Mouse (Mus musculus) MEL (cell line): ENCODE data around the gene Pcnx2. TPM values are rescaled to one million over a fixed set of nuclear protein-coding genes. Genes with fewer than 3 reads are reported as not detected.

Source experiments
- DNase-seq: peaks from one replicate; pipeline ENCODE4 v3.0.0; 2011; ENCODE audit warnings: low read depth, low spot score
- H3K27ac ChIP-seq: 2 replicates; pipeline ENCODE4 v1.5.1; 2012; ENCODE audit warnings: low read depth, mild to moderate bottlenecking, control low read depth, low read length, moderate library complexity; ENCODE audit not compliant: control insufficient read depth
- H3K27me3 ChIP-seq, 2 experiments: fragments of 150-350 bp in 1 of 2; sonication (generic) in 1 of 2; 2 replicates each; pipeline ENCODE4 v1.6.1; 2012; ENCODE audit warnings: low read length in 2 of 2, mild to moderate bottlenecking in 2 of 2, improper control_type of control experiment in 1 of 2, moderate library complexity in 1 of 2; ENCODE audit not compliant: insufficient read depth in 2 of 2, control insufficient read depth in 1 of 2
- H3K36me3 ChIP-seq, 2 experiments: 2 replicates each; pipeline ENCODE4 v1.6.1; 2012 to 2014; ENCODE audit warnings: low read length in 2 of 2, improper control_type of control experiment in 1 of 2, inconsistent platforms in 1 of 2, mild to moderate bottlenecking in 1 of 2; ENCODE audit not compliant: insufficient read depth in 2 of 2, control insufficient read depth in 1 of 2
- H3K4me1 ChIP-seq, 2 experiments: fragments of 150-350 bp in 1 of 2; sonication (generic) in 1 of 2; 2 replicates each; pipeline ENCODE4 v1.6.1; 2012; ENCODE audit warnings: low read length in 2 of 2, improper control_type of control experiment in 1 of 2, mild to moderate bottlenecking in 1 of 2; ENCODE audit not compliant: insufficient read depth in 2 of 2, control insufficient read depth in 1 of 2
- H3K4me3 ChIP-seq, 2 experiments: fragments of 150-350 bp in 1 of 2; sonication (generic) in 1 of 2; 2 replicates each; pipeline ENCODE4 v1.5.1; 2012; ENCODE audit warnings: low read depth in 2 of 2, low read length in 2 of 2, mild to moderate bottlenecking in 2 of 2, moderate library complexity in 2 of 2, control low read depth in 1 of 2, improper control_type of control experiment in 1 of 2; ENCODE audit not compliant: control insufficient read depth in 1 of 2, insufficient read depth in 1 of 2
- H3K79me2 ChIP-seq: 2 replicates; pipeline ENCODE4 v1.6.1; 2012; ENCODE audit warnings: mild to moderate bottlenecking, low read length, moderate library complexity; ENCODE audit not compliant: control insufficient read depth, poor library complexity, insufficient read depth
- H3K9ac ChIP-seq: 2 replicates; pipeline ENCODE4 v1.6.1; 2012; ENCODE audit warnings: low read depth, mild to moderate bottlenecking, control low read depth, low read length, moderate library complexity; ENCODE audit not compliant: control insufficient read depth, poor library complexity, severe bottlenecking
- H3K9me3 ChIP-seq: fragments of 150-350 bp; sonication (generic); replicated peaks from 2 replicates; pipeline ENCODE4 v1.6.1; 2012; ENCODE audit warnings: mild to moderate bottlenecking, low read length, improper control_type of control experiment, moderate library complexity; ENCODE audit not compliant: insufficient read depth
- BHLHE40 ChIP-seq: IDR thresholded peaks from 2 replicates; pipeline ENCODE4 v1.6.1; 2012; ENCODE audit warnings: low read depth, mild to moderate bottlenecking, inconsistent platforms, low read length, improper control_type of control experiment, borderline replicate concordance
- CHD2 ChIP-seq: IDR thresholded peaks from 2 replicates; pipeline ENCODE4 v1.6.1; 2011; ENCODE audit warnings: low read length, improper control_type of control experiment
- ETS1 ChIP-seq: IDR thresholded peaks from 2 replicates; pipeline ENCODE4 v1.6.1; 2012; ENCODE audit warnings: low read depth, mild to moderate bottlenecking, inconsistent platforms, low read length, improper control_type of control experiment, moderate library complexity
- GABPA ChIP-seq: IDR thresholded peaks from 2 replicates; pipeline ENCODE4 v1.6.1; 2012; ENCODE audit warnings: low read depth, mild to moderate bottlenecking, inconsistent platforms, low read length, improper control_type of control experiment, moderate library complexity
- GATA1 ChIP-seq: IDR thresholded peaks from 2 replicates; pipeline ENCODE4 v1.6.1; 2011; ENCODE audit warnings: low read depth, low read length, improper control_type of control experiment
- KAT2A ChIP-seq: conservative IDR thresholded peaks from 2 replicates; pipeline ENCODE4 v1.6.1; 2012; ENCODE audit warnings: low read depth, low read length, improper control_type of control experiment, inconsistent platforms
- MAFK ChIP-seq: IDR thresholded peaks from 2 replicates; pipeline ENCODE4 v1.6.1; 2011; ENCODE audit warnings: low read depth, mild to moderate bottlenecking, low read length, improper control_type of control experiment, borderline replicate concordance
- MEF2A ChIP-seq: IDR thresholded peaks from 2 replicates; pipeline ENCODE4 v1.6.1; 2014; ENCODE audit warnings: low read depth, mild to moderate bottlenecking, inconsistent platforms, low read length, improper control_type of control experiment; ENCODE audit not compliant: poor library complexity, insufficient replicate concordance, severe bottlenecking; ENCODE audit errors: extremely low read depth
- MXI1 ChIP-seq: IDR thresholded peaks from 2 replicates; pipeline ENCODE4 v1.6.1; 2011; ENCODE audit warnings: mild to moderate bottlenecking, low read depth, low read length, improper control_type of control experiment
- MYC ChIP-seq: IDR thresholded peaks from 2 replicates; pipeline ENCODE4 v1.6.1; 2011; ENCODE audit warnings: low read depth, mild to moderate bottlenecking, low read length, improper control_type of control experiment, moderate library complexity
- POLR2AphosphoS2 ChIP-seq: IDR thresholded peaks from 2 replicates; pipeline ENCODE4 v1.6.1; 2011; ENCODE audit warnings: low read length, improper control_type of control experiment
- RCOR1 ChIP-seq: IDR thresholded peaks from 2 replicates; pipeline ENCODE4 v1.6.1; 2012; ENCODE audit warnings: low read depth, mild to moderate bottlenecking, inconsistent platforms, low read length, improper control_type of control experiment
- SMC3 ChIP-seq: IDR thresholded peaks from 2 replicates; pipeline ENCODE4 v1.6.1; 2011; ENCODE audit warnings: low read depth, low read length, improper control_type of control experiment
- TAL1 ChIP-seq: IDR thresholded peaks from 2 replicates; pipeline ENCODE4 v1.6.1; 2012; ENCODE audit warnings: mild to moderate bottlenecking, inconsistent platforms, low read length, moderate library complexity, mixed read lengths
- USF1 ChIP-seq: IDR thresholded peaks from 2 replicates; pipeline ENCODE4 v1.6.1; 2014; ENCODE audit warnings: low read depth, mild to moderate bottlenecking, inconsistent platforms, low read length, improper control_type of control experiment, moderate library complexity
- polyA plus RNA-seq, 2 experiments: library from polyadenylated mRNA; stranded (reverse) in 1 of 2; unstranded in 1 of 2; fragments of >175 nt in 1 of 2; fragments of >200 nt in 1 of 2; gene quantifications; 2 replicates each; pipeline versions ENCODE4 v1.2.1 to v1.2.4; 2012; ENCODE audit warnings: low replicate concordance in 2 of 2, low read depth in 1 of 2; ENCODE audit not compliant: insufficient read length in 2 of 2, insufficient read depth in 1 of 2, missing spikeins in 1 of 2
- total RNA-seq: library from RNA; depleted of rRNA; stranded (reverse); fragments of 300-350 nt; gene quantifications from 2 replicates; pipeline ENCODE4 v1.2.3, GENCODE M21; 2012

Gene Pcnx2
- total and polyA plus RNA-seq, 3 experiments = 0.04 TPM; not detected in 2

DNA sequence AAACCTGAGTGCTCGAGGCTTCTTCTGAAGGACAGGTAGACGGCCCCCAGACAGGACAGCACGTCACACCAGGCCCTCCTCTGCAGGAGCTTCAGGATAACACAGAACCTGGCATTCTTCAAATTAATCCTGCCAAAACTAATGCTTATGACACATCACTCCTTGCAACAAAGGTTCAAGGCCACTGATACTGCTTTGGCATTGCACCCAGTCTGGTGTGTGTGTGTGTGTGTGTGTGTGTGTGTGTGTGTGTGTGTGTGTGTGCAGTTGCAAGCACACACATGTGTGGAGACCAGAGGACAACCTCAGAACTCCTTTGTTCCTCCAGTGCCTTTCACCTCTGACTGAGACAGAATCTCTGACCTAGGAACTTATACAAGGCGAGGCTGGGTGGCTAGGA, 15.1 kb upstream of the Pcnx2 start:
- no peaks in the 10 kb centered on the region for H3K79me2 ChIP-seq
- no peaks in the 10 kb centered on the region for H3K36me3 ChIP-seq
- DNase-seq = no peak
- no peak overlapping the region for H3K9ac ChIP-seq
- no peak for TF ChIP-seq GABPA
- no peaks in the 10 kb centered on the region for H3K4me1 ChIP-seq
- H3K9me3 ChIP-seq = no peaks in the 10 kb centered on the region
- H3K4me3 ChIP-seq = no peak overlapping the region
- no peak overlapping the region for H3K27ac ChIP-seq
- no peaks in the 10 kb centered on the region for H3K27me3 ChIP-seq

DNA sequence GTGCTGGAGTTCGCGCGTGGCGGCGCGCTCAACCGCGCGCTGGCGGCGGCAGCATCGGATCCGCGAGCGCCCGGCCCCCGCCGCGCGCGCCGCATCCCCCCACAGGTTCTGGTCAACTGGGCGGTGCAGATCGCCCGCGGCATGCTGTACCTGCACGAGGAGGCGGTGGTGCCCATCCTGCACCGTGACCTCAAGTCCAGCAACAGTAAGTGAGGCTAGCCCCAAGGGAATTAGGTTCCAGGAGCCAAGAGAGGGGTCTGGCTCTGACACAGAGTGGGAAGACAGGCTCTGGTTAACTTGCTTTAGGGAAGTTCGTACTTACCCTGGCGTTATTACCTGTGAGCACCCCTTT, 13.1 kb upstream of the Pcnx2 start:
- TF ChIP-seq ETS1 (no peak), MXI1 (no peak), POLR2AphosphoS2 (no peak), GATA1 (no peak), BHLHE40 (no peak), RCOR1 (no peak), MEF2A (no peak), TAL1 (no peak), USF1 (no peak), SMC3 (no peak), KAT2A (no peak), CHD2 (no peak), MAFK (no peak), MYC (no peak)
- Histone ChIP-seq H3K79me2 (no peaks in the 10 kb centered on the region), H3K27ac (no peak overlapping the region), H3K36me3 (no peaks in the 10 kb centered on the region), H3K27me3 (no peaks in the 10 kb centered on the region), H3K4me1 (no peaks in the 10 kb centered on the region), H3K9ac (no peak overlapping the region), H3K9me3 (no peaks in the 10 kb centered on the region), H3K4me3 (no peak overlapping the region)
- DNase-seq = no peak
